Mouse (Mus musculus) embryo, embryonic 10 days (tissue): Measurements from ENCODE around the gene Adamtsl3.

Source experiments
- DNase-seq: peaks from one replicate; pipeline ENCODE4 v3.0.0-alpha.2; 2015; ENCODE audit warnings: low spot score

Gene Adamtsl3

GRCm38 (mm10) chr7:82422561-82422960 is 87.1 kb downstream of the Adamtsl3 start:
- no peak for DNase-seq

- no peak for DNase-seq
Measured at GRCm38 (mm10) chr7:82423602-82424001, 88.1 kb downstream of the Adamtsl3 start.

- DNase-seq, result no peak
Measured at GRCm38 (mm10) chr7:82424281-82424680, 88.8 kb downstream of the Adamtsl3 start.

GRCm38 (mm10) chr7:82425374-82425773 is 89.9 kb downstream of the Adamtsl3 start:
- DNase-seq, result no peak

- DNase-seq, result no peak
Measured at GRCm38 (mm10) chr7:82429447-82429846, 94.0 kb downstream of the Adamtsl3 start.

- no peak for DNase-seq
Measured at GRCm38 (mm10) chr7:82431572-82431971, 96.1 kb downstream of the Adamtsl3 start.

- no peak for DNase-seq
Measured at GRCm38 (mm10) chr7:82433226-82433625, 97.7 kb downstream of the Adamtsl3 start.

GRCm38 (mm10) chr7:82458376-82458775 is 122.9 kb downstream of the Adamtsl3 start:
- no peak for DNase-seq

- DNase-seq, result no peak
Measured at GRCm38 (mm10) chr7:82462921-82463523, 127.5 kb downstream of the Adamtsl3 start.

- no peak for DNase-seq
Measured at GRCm38 (mm10) chr7:82464364-82464763, 128.9 kb downstream of the Adamtsl3 start.

GRCm38 (mm10) chr7:82465437-82465836 is 129.9 kb downstream of the Adamtsl3 start:
- no peak for DNase-seq

- DNase-seq, result no peak
Measured at GRCm38 (mm10) chr7:82476441-82477221, 141.1 kb downstream of the Adamtsl3 start.

GRCm38 (mm10) chr7:82478461-82478860 is 143.0 kb downstream of the Adamtsl3 start:
- no peak for DNase-seq

GRCm38 (mm10) chr7:82478861-82479755 is 143.6 kb downstream of the Adamtsl3 start:
- no peak for DNase-seq

- peak; percentile 1 for DNase-seq
Measured at GRCm38 (mm10) chr7:82483426-82483825, 147.9 kb downstream of the Adamtsl3 start.

- peak; percentile 44 for DNase-seq
Measured at GRCm38 (mm10) chr7:82484834-82485233, 149.3 kb downstream of the Adamtsl3 start.

GRCm38 (mm10) chr7:82485344-82485954 is 150.0 kb downstream of the Adamtsl3 start:
- peak; percentile 3 for DNase-seq

- no peak for DNase-seq
Measured at GRCm38 (mm10) chr7:82491018-82491417, 155.5 kb downstream of the Adamtsl3 start.

GRCm38 (mm10) chr7:82492881-82493280 is 157.4 kb downstream of the Adamtsl3 start:
- DNase-seq, result no peak

GRCm38 (mm10) chr7:82494220-82494619 is 158.7 kb downstream of the Adamtsl3 start:
- no peak for DNase-seq

GRCm38 (mm10) chr7:82497064-82497463 is 161.6 kb downstream of the Adamtsl3 start:
- DNase-seq, result no peak

GRCm38 (mm10) chr7:82501306-82501705 is 165.8 kb downstream of the Adamtsl3 start:
- no peak for DNase-seq
